Mouse (Mus musculus): ENCODE data around the gene Mcpt4. TPM values are rescaled to one million over a fixed set of nuclear protein-coding genes. Genes with fewer than 3 reads are reported as not detected.
"Not testable (repeated sequence)": the region's sequence is repeated elsewhere in the genome, so short reads cannot be mapped to it uniquely, and the experiment has no call there.

The Mcpt4 gene
- polyA plus RNA-seq, 1 experiment from 2014 or later, result not detected

DNA sequence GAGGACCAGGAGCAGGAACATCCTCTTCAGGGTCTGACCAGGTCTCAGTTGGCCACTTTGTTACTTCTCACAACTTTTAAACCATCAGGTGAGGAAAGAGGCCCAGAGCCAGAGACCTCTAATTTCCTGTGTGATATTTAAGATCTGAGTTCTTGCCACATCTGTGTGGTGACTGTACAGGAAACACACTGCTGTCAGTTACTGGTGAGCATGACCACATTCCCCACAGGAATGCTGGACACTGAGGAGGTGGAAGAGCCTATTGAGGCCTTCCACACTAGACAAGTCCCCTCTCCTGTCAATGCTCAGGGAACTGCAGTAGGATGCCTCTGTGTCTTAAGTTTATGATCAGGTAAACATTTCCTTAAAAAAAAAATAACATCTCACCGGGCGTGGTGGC is 23.1 kb upstream of the Mcpt4 start, which contains the start of gene Mcpt8:
TSS of gene Mcpt8 (minus strand) at position 107 of the 400 bp plus-strand sequence.
- H3K9ac ChIP-seq (ENCODE audit: low read depth, low read length), result no peak within 1 kb of the TSS
- H3K27ac ChIP-seq (ENCODE audit: low read depth, low read length), result no peak within 1 kb of the TSS
- no peaks in the 10 kb centered on the region for H3K4me1 ChIP-seq (replicated peaks; ENCODE audit: control insufficient read depth, insufficient read depth, low read length)
- no peak within 1 kb of the TSS for H3K4me2 ChIP-seq (replicated peaks; ENCODE audit: low read depth, low read length)
- no peaks in the 10 kb centered on the region for H3K36me3 ChIP-seq (ENCODE audit: control insufficient read depth, insufficient read depth, low read length)
- no peak for DNase-seq (ENCODE audit: low spot score)
- H3K27me3 ChIP-seq (ENCODE audit: control insufficient read depth, insufficient read depth, low read length), result no peaks in the 10 kb centered on the region
- WGBS, result 96% methylated on average over 2 of the region's 2 CpGs
- ATAC-seq (ENCODE audit: low FRiP score), result no peak
- H3K4me3 ChIP-seq (ENCODE audit: low read depth, low read length), result no peak within 1 kb of the TSS
- H3K9me3 ChIP-seq (ENCODE audit: control insufficient read depth, low read length), result no peaks in the 10 kb centered on the region

DNA sequence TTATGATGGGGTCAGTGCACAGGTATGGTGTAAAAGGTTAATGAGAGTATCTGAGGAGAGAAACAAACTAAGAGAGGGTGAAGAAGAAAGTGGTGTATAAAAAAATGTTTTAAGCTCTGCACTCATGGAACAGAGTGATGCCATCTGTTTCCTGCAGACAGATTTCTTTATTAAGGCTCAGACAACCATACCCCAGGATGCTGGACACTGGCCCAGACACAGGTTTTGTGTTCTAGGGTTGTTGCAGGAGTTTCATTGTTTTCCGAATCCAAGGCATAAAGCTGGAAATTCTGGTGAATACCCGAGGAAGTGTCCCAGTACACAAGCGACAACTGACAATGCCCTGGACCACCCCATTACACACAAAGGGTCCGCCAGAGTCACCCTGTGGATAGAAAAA is 19.9 kb upstream of the Mcpt4 start:
- Histone ChIP-seq H3K27ac (ENCODE audit: low read depth, low read length) (no peak overlapping the region), H3K9me3 (ENCODE audit: control insufficient read depth, low read length) (no peaks in the 10 kb centered on the region)

DNA sequence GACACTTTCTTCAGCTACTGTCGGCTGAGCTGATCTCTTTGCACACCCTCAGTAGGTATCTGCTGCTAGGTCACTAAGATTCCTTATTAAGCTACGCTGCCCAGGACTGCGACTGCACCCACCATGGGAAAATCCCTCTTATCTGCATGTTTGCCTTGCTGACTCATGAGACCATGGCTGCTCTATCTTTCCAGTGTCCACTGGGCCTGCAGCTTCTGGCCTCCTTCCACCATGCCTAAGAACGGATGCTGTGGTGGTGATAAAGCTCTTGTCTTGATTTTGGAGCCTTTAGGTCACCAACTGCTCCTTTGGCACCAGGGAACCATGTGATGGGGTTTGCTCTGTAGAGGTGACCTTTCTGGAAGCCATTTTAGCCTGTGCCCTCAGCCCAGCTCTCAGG is 4.4 kb downstream of the Mcpt4 start:
- H3K9ac ChIP-seq (ENCODE audit: low read depth, low read length), result no peak overlapping the region
- no peak overlapping the region for H3K4me3 ChIP-seq (ENCODE audit: low read depth, low read length)
- H3K9me3 ChIP-seq (ENCODE audit: control insufficient read depth, low read length), result no peaks in the 10 kb centered on the region
- 84% methylated on average over 4 of the region's 4 CpGs for WGBS
- DNase-seq (ENCODE audit: low spot score) (no peak), ATAC-seq (ENCODE audit: low FRiP score) (no peak)
- H3K36me3 ChIP-seq (ENCODE audit: control insufficient read depth, insufficient read depth, low read length), result no peaks in the 10 kb centered on the region
- H3K4me2 ChIP-seq (replicated peaks; ENCODE audit: low read depth, low read length), result no peak overlapping the region
- H3K4me1 ChIP-seq (replicated peaks; ENCODE audit: control insufficient read depth, insufficient read depth, low read length), result no peaks in the 10 kb centered on the region
- no peaks in the 10 kb centered on the region for H3K27me3 ChIP-seq (ENCODE audit: control insufficient read depth, insufficient read depth, low read length)
- H3K27ac ChIP-seq (ENCODE audit: low read depth, low read length), result no peak overlapping the region

More for the DNA sequence above, 19.9 kb upstream of the Mcpt4 start:
- H3K36me3 ChIP-seq (ENCODE audit: control insufficient read depth, insufficient read depth, low read length), result no peaks in the 10 kb centered on the region
- no peak for ATAC-seq (ENCODE audit: low FRiP score)
- no peak overlapping the region for H3K4me3 ChIP-seq (ENCODE audit: low read depth, low read length)
- DNase-seq (ENCODE audit: low spot score), result no peak
- no peak overlapping the region for H3K9ac ChIP-seq (ENCODE audit: low read depth, low read length)
- H3K4me1 ChIP-seq (replicated peaks; ENCODE audit: control insufficient read depth, insufficient read depth, low read length), result no peaks in the 10 kb centered on the region
- no peak overlapping the region for H3K4me2 ChIP-seq (replicated peaks; ENCODE audit: low read depth, low read length)
- H3K27me3 ChIP-seq (ENCODE audit: control insufficient read depth, insufficient read depth, low read length), result no peaks in the 10 kb centered on the region
- 85% methylated on average over 4 of the region's 4 CpGs for WGBS

GRCm38 (mm10) chr14:56055408-56055807 is 6.7 kb downstream of the Mcpt4 start:
- Histone ChIP-seq H3K27ac (ENCODE audit: low read depth, low read length) (no peak overlapping the region), H3K27me3 (ENCODE audit: control insufficient read depth, insufficient read depth, low read length) (no peaks in the 10 kb centered on the region), H3K4me3 (ENCODE audit: low read depth, low read length) (no peak overlapping the region), H3K36me3 (ENCODE audit: control insufficient read depth, insufficient read depth, low read length) (no peaks in the 10 kb centered on the region), H3K4me1 (replicated peaks; ENCODE audit: control insufficient read depth, insufficient read depth, low read length) (no peaks in the 10 kb centered on the region), H3K4me2 (replicated peaks; ENCODE audit: low read depth, low read length) (no peak overlapping the region), H3K9ac (ENCODE audit: low read depth, low read length) (no peak overlapping the region), H3K9me3 (ENCODE audit: control insufficient read depth, low read length) (no peaks in the 10 kb centered on the region)
- ATAC-seq (ENCODE audit: low FRiP score) (no peak), DNase-seq (ENCODE audit: low spot score) (no peak)
- 87% methylated on average over 3 of the region's 3 CpGs for WGBS

DNA sequence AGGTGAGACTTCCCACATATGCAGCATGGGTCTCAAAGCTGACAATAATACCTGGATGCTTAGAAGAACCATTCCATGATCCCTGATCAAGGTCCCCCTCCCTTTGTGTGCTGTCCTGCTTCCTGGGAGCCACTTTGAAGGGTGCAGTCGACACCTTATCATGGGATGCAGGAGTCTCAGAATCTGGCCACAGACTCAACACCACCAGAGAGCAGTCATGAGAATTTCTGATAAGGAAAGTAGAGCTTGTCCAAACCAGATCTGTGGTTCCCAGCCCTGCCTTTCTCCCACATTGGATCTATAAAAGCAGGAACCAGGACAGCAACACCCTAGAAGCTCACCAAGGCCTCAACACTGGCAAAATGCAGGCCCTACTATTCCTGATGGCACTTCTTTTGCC is 20.3 kb downstream of the Mcpt4 start, which contains the start of gene Mcpt2:
TSS of gene Mcpt2 (plus strand) at position 250 of the 400 bp plus-strand sequence.
- H3K27ac ChIP-seq (ENCODE audit: low read depth, low read length); H3K4me2 ChIP-seq (replicated peaks; ENCODE audit: low read depth, low read length); H3K27me3 ChIP-seq (ENCODE audit: control insufficient read depth, insufficient read depth, low read length); H3K9ac ChIP-seq (ENCODE audit: low read depth, low read length); DNase-seq (ENCODE audit: low spot score); H3K9me3 ChIP-seq (ENCODE audit: control insufficient read depth, low read length); H3K4me3 ChIP-seq (ENCODE audit: low read depth, low read length); H3K4me1 ChIP-seq (replicated peaks; ENCODE audit: control insufficient read depth, insufficient read depth, low read length); H3K36me3 ChIP-seq (ENCODE audit: control insufficient read depth, insufficient read depth, low read length); ATAC-seq (ENCODE audit: low FRiP score): not testable (repeated sequence)
- 83% methylated on average over 1 of the region's 1 CpGs for WGBS

DNA sequence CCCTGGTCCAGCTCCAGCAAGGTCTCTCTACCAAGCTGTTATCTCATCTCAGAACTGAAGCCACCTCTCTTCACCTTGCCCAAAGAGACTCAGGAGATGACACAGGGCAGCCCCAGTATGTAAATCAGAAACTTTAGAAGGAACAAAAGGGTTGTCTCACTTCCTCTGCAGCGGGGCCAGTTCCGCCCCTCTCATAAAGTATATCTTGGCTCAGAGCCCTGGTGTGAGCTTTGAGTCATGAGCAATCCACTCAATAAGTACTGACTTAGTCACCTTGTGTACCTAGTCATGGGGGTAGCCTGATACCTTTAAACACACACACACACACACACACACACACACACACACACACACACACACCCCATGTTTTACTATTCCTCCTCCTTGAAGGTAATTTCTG is 27.7 kb downstream of the Mcpt4 start:
- DNase-seq (ENCODE audit: low spot score), result no peak
- 87% methylated on average over 2 of the region's 2 CpGs for WGBS
- no peak overlapping the region for H3K9ac ChIP-seq (ENCODE audit: low read depth, low read length)

GRCm38 (mm10) chr14:56030395-56030794 is 31.7 kb downstream of the Mcpt4 start, which contains the start of gene Mcpt9:
Gene Mcpt9 (minus strand): TSS chr14:56030495.
- H3K4me3 ChIP-seq (ENCODE audit: low read depth, low read length); H3K4me2 ChIP-seq (replicated peaks; ENCODE audit: low read depth, low read length); ATAC-seq (ENCODE audit: low FRiP score); H3K36me3 ChIP-seq (ENCODE audit: control insufficient read depth, insufficient read depth, low read length); DNase-seq (ENCODE audit: low spot score); H3K27ac ChIP-seq (ENCODE audit: low read depth, low read length); H3K4me1 ChIP-seq (replicated peaks; ENCODE audit: control insufficient read depth, insufficient read depth, low read length); H3K27me3 ChIP-seq (ENCODE audit: control insufficient read depth, insufficient read depth, low read length); H3K9ac ChIP-seq (ENCODE audit: low read depth, low read length); H3K9me3 ChIP-seq (ENCODE audit: control insufficient read depth, low read length): not testable (repeated sequence)
- WGBS, result 82% methylated on average over 3 of the region's 3 CpGs

More for the DNA sequence above, 27.7 kb downstream of the Mcpt4 start:
- Histone ChIP-seq H3K4me2 (replicated peaks; ENCODE audit: low read depth, low read length) (no peak overlapping the region), H3K4me1 (replicated peaks; ENCODE audit: control insufficient read depth, insufficient read depth, low read length) (no peaks in the 10 kb centered on the region), H3K9me3 (ENCODE audit: control insufficient read depth, low read length) (no peaks in the 10 kb centered on the region), H3K36me3 (ENCODE audit: control insufficient read depth, insufficient read depth, low read length) (no peaks in the 10 kb centered on the region), H3K27ac (ENCODE audit: low read depth, low read length) (no peak overlapping the region), H3K4me3 (ENCODE audit: low read depth, low read length) (no peak overlapping the region), H3K27me3 (ENCODE audit: control insufficient read depth, insufficient read depth, low read length) (no peaks in the 10 kb centered on the region)
- no peak for ATAC-seq (ENCODE audit: low FRiP score)

- not testable (repeated sequence) for DNase-seq (ENCODE audit: low spot score); H3K9me3 ChIP-seq (ENCODE audit: control insufficient read depth, low read length); H3K4me2 ChIP-seq (replicated peaks; ENCODE audit: low read depth, low read length); H3K27ac ChIP-seq (ENCODE audit: low read depth, low read length); H3K36me3 ChIP-seq (ENCODE audit: control insufficient read depth, insufficient read depth, low read length); H3K27me3 ChIP-seq (ENCODE audit: control insufficient read depth, insufficient read depth, low read length); ATAC-seq (ENCODE audit: low FRiP score); H3K4me3 ChIP-seq (ENCODE audit: low read depth, low read length); H3K4me1 ChIP-seq (replicated peaks; ENCODE audit: control insufficient read depth, insufficient read depth, low read length); H3K9ac ChIP-seq (ENCODE audit: low read depth, low read length)
- WGBS, result 86% methylated on average over 3 of the region's 4 CpGs
Measured at GRCm38 (mm10) chr14:56021305-56021704, 40.8 kb downstream of the Mcpt4 start.

- Histone ChIP-seq H3K27me3 (ENCODE audit: control insufficient read depth, insufficient read depth, low read length) (no peaks in the 10 kb centered on the region), H3K36me3 (ENCODE audit: control insufficient read depth, insufficient read depth, low read length) (no peaks in the 10 kb centered on the region), H3K27ac (ENCODE audit: low read depth, low read length) (no peak overlapping the region), H3K4me2 (replicated peaks; ENCODE audit: low read depth, low read length) (no peak overlapping the region), H3K4me1 (replicated peaks; ENCODE audit: control insufficient read depth, insufficient read depth, low read length) (no peaks in the 10 kb centered on the region), H3K4me3 (ENCODE audit: low read depth, low read length) (no peak overlapping the region), H3K9ac (ENCODE audit: low read depth, low read length) (no peak overlapping the region), H3K9me3 (ENCODE audit: control insufficient read depth, low read length) (no peaks in the 10 kb centered on the region)
- ATAC-seq (ENCODE audit: low FRiP score), result no peak
- no peak for DNase-seq (ENCODE audit: low spot score)
- WGBS, result 67% methylated on average over 1 of the region's 1 CpGs
Measured at GRCm38 (mm10) chr14:56019446-56019845, 42.7 kb downstream of the Mcpt4 start.

Measured in hindbrain, embryonic 11.5 days (tissue).